Mouse (Mus musculus) testis, adult 2 months (tissue): Measurements from ENCODE around the gene Supt6. TPM values are rescaled to one million over a fixed set of nuclear protein-coding genes. Genes with fewer than 3 reads are reported as not detected.

ENCODE experiments used
- H3K27ac ChIP-seq: fragments of 200-500 bp; 2 replicates; pipeline ENCODE4 v1.5.1; 2012; ENCODE audit warnings: low read depth, low read length; ENCODE audit not compliant: control insufficient read depth, insufficient read depth
- H3K27me3 ChIP-seq: fragments of 200-500 bp; 2 replicates; pipeline ENCODE4 v1.6.1; 2012; ENCODE audit warnings: mild to moderate bottlenecking, low read length, moderate library complexity; ENCODE audit not compliant: control insufficient read depth, insufficient read depth
- H3K36me3 ChIP-seq: fragments of 200-500 bp; 2 replicates; pipeline ENCODE4 v1.6.1; 2012; ENCODE audit warnings: mild to moderate bottlenecking, low read length; ENCODE audit not compliant: control insufficient read depth, insufficient read depth
- H3K4me1 ChIP-seq: fragments of 200-500 bp; 2 replicates; pipeline ENCODE4 v1.6.1; 2012; ENCODE audit warnings: low read length; ENCODE audit not compliant: control insufficient read depth, insufficient read depth
- H3K4me3 ChIP-seq: fragments of 200-500 bp; 2 replicates; pipeline ENCODE4 v1.5.1; 2012; ENCODE audit warnings: low read depth, mild to moderate bottlenecking, low read length, moderate library complexity, mixed read lengths; ENCODE audit not compliant: control insufficient read depth
- CTCF ChIP-seq: fragments of 200-500 bp; IDR thresholded peaks from 2 replicates; pipeline ENCODE4 v1.5.1; 2012; ENCODE audit warnings: low read depth, mild to moderate bottlenecking, inconsistent platforms, low read length, moderate library complexity; ENCODE audit not compliant: control insufficient read depth, insufficient read depth, insufficient replicate concordance
- POLR2A ChIP-seq: fragments of 200-500 bp; IDR thresholded peaks from 2 replicates; pipeline ENCODE4 v1.6.1; 2012; ENCODE audit warnings: low read depth, mild to moderate bottlenecking, inconsistent platforms, low read length, moderate library complexity; ENCODE audit not compliant: control insufficient read depth
- polyA plus RNA-seq: library from polyadenylated mRNA; depleted of rRNA; stranded (reverse); fragments of >200 nt; gene quantifications from 2 replicates; pipeline ENCODE4 v1.2.3, GENCODE M21; 2012

Gene Supt6
- polyA plus RNA-seq, 1 experiment, result 22.2 TPM

DNA sequence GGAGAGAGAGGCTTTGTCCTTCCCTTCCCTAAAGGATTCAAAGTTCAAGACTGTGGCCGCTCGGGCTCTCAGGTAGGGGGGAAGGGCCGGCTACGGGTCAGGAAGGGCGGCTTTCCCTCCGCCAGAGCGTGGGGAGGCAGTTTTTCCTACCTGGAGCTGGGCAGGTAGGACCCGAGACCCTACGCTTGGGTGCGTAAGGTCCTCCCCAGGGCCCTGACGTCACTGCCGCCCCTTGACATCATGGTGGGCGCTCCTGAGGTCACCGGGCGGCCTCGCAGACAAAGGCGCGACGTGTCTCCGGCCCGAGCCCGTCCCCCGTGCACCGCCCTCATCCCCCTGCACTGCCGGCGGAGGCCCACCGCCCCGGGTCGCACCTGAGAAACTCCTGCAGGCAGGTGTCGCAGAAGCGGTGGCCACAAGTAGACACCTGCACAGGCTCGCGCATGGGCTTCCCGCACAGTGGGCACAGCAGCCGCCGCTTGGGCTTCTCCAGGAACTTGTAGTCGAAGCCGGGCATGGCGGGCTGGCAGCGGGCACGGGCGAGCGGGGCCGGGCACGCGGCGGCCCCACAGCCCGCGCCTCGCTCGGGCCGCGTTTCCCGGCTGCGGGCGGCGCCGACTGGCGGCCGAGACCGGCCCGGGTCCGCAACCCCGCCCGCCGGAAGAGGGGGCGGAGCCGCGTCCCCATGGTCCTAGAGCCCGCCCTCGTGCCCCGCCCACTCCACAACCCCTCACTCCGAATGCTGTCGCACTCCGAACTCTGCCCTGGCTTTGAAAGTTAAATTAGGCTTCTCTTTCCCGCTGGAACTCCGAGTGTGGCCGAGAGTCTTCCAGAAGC lies 80.6 kb downstream of the Supt6 start, which contains the start of gene Traf4:
Gene Traf4 (minus strand): TSS at position 666 of the 837 bp plus-strand sequence.
- no peaks in the 10 kb centered on the region for H3K36me3 ChIP-seq
- TF ChIP-seq CTCF (peak; percentile 14; the same call in 1 of the 2 replicates), POLR2A (peak; percentile 49; the same call in 1 of the 2 replicates)
- peaks cover 28% of the 10 kb centered on the region for H3K4me1 ChIP-seq
- H3K27ac ChIP-seq, result peak within 1 kb of the TSS; percentile 63
- H3K27me3 ChIP-seq, result no peaks in the 10 kb centered on the region
- peak within 1 kb of the TSS; percentile 94 for H3K4me3 ChIP-seq

DNA sequence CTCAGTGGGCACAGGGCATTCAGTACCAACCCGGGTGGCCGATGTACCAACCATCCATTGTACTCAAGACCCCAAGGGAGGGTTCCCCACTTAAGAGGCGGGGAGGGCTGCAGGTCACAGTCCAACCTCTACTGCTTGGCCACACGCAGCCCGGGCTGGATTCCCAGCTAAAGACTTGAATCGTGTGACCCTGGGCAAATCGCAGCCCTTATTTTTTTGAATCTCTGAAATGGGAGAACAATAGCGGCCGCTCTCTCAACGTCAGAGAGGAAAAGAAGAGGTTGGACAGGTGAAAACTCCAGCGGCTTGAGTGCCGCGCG lies 81.2 kb downstream of the Supt6 start:
- peak overlapping the region; percentile 94 for H3K4me3 ChIP-seq
- H3K36me3 ChIP-seq, result no peaks in the 10 kb centered on the region
- H3K27ac ChIP-seq, result no peak overlapping the region
- peaks cover 28% of the 10 kb centered on the region for H3K4me1 ChIP-seq
- no peak for TF ChIP-seq POLR2A
- TF ChIP-seq CTCF, result no peak
- no peaks in the 10 kb centered on the region for H3K27me3 ChIP-seq

DNA sequence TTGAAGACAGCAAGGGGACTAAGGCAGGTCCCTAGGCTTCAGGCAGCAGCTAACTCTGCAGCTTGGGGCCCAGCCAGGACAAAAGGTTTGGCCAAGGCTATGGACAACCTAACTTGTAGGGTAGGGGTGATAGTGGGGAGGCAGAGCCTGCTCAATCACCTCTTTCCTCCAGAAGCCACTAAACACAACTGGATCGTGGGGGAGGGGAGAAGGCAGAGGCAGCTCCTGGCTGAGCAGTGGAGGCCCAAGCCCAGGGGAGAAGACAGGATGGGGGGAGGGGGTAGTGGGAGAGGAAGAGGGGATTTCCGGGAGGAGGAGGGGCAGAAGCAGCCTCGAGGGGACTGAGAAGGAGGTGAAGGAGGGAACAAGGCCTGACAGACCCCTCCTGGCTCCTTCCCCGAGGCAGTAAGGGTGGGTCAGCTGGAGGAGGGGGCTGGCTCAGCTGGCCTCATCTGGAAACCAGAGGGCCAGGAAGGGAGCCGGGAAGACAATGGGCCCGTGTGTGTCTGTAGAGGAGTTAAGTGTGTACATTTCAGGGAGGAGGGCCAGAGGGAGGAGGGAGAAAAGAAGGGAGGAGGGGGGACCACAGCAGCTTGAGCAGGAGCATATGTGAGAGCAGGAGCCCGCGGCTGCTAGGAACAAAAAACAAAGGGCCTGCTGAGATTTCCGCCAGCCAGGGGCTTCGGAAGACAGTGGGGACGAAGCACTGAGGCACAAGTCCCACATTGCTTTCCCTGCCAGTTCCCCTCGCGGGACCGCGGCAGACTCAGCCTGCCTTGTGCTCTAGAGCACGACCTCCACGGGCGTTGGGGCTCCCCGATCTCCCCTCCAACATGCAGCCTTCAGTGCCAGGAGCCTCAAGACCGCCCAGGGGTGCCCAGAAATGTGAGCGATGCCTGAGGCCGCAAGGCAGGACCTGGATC lies 81.8 kb downstream of the Supt6 start:
- Histone ChIP-seq H3K4me3 (peak overlapping the region; percentile 94), H3K27me3 (no peaks in the 10 kb centered on the region), H3K4me1 (peaks cover 24% of the 10 kb centered on the region), H3K27ac (no peak overlapping the region), H3K36me3 (no peaks in the 10 kb centered on the region)
- no peak for TF ChIP-seq CTCF

DNA sequence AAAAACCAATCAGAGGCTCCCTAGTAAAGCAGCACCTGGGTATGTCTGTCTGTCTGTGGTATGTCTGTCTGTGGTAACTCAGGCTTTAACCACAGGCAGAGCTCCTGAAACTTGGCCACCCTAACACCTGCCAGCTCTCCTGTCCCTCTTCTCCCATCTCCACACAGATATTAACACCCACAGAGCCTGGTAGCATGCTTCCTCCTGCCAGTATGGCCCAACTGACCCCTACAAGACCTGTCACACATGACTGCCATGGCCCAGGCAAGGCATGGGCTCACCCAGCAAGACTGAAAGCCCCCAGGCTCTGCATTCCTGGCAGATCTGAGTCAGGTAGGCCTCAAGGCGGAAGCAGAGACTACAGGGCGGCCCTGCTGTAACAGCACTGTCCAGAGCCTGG lies 82.7 kb downstream of the Supt6 start:
- TF ChIP-seq CTCF, result no peak
- Histone ChIP-seq H3K4me3 (no peak overlapping the region), H3K36me3 (no peaks in the 10 kb centered on the region), H3K27me3 (no peaks in the 10 kb centered on the region), H3K27ac (no peak overlapping the region), H3K4me1 (peaks cover 23% of the 10 kb centered on the region)

DNA sequence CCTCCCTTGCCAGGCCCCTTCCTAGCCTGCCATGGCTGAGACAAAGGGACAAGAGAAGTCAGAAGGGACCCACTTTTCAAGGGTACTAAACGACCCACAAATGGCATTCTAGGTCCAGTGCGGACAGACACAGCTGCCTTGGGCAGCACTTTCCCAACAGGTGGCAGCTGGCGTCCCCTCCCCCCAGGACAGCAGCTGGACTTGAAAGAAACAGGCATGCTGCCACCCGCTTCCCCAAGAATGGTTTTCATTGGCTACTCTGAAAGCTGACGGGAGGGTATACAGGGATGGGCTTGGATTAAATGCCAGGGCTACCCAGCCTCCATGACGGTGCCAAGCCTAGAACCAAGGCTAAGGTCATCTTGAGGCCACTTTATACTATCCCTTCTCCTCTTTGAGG lies 83.3 kb downstream of the Supt6 start:
- no peak overlapping the region for H3K4me3 ChIP-seq
- H3K36me3 ChIP-seq, result no peaks in the 10 kb centered on the region
- no peak overlapping the region for H3K27ac ChIP-seq
- TF ChIP-seq POLR2A, result no peak
- no peak for TF ChIP-seq CTCF
- H3K27me3 ChIP-seq, result no peaks in the 10 kb centered on the region
- H3K4me1 ChIP-seq, result peaks cover 23% of the 10 kb centered on the region

DNA sequence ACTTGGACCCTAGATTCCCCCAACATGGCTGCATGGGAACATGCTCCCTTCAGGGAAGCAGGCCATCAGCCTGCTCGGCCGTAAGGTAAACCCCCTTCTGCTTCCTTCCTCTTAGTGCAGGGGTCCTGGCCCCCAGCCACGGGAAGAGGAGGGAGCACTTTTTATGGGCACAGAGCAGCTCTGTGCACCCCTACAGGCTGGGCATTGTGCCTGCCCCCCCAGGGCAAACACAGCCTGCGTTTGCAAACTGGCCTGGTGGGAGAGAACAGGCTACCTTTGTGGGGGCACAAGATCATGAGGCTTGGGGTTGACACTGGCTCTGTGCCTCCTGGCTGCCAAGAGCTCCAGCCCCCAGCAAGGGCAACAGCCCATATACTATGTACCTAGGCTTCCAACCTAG lies 83.8 kb downstream of the Supt6 start:
- TF ChIP-seq CTCF (no peak), POLR2A (no peak)
- Histone ChIP-seq H3K36me3 (no peaks in the 10 kb centered on the region), H3K4me3 (no peak overlapping the region), H3K27ac (no peak overlapping the region), H3K4me1 (peaks cover 23% of the 10 kb centered on the region), H3K27me3 (no peaks in the 10 kb centered on the region)

DNA sequence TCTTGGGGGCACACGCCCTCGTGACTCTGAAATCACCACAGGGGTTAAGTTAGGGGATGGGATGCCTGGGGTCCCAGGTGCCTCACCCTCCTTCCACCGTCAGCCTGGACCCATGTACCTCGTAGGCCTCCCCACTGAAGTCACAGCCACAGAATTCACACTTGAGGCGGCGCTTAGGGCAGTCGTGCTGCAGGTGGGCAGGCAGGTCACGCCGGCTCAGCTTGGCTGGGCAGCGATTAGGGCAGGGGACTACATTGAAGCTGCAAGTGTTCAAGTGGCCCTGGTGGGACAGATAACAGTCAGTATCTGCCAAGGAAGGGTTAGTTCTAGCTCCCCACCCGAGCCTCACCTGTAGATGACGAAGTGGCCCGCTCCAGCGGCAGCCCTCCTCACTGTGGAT lies 84.6 kb downstream of the Supt6 start:
- Histone ChIP-seq H3K27me3 (no peaks in the 10 kb centered on the region), H3K4me1 (peaks cover 21% of the 10 kb centered on the region), H3K27ac (no peak overlapping the region), H3K4me3 (no peak overlapping the region), H3K36me3 (no peaks in the 10 kb centered on the region)
- TF ChIP-seq POLR2A (no peak), CTCF (no peak)
